Mouse (Mus musculus): Measurements from ENCODE around the gene Cybrd1. TPM values are rescaled to one million over a fixed set of nuclear protein-coding genes. Genes with fewer than 3 reads are reported as not detected.

Cybrd1 gene
- polyA plus RNA-seq, 1 experiment from 2014 or later = 5.5 TPM

- WGBS = 85% methylated on average over 7 of the region's 7 CpGs
These were observed 21.6 kb upstream of the Cybrd1 start for GRCm38 (mm10) chr2:71096170-71096569.

GRCm38 (mm10) chr2:71102621-71103291 is 15.0 kb upstream of the Cybrd1 start:
- Histone ChIP-seq H3K4me1 (ENCODE audit: control insufficient read depth, insufficient read depth, low read depth, low read length) (no peaks in the 10 kb centered on the region), H3K4me3 (ENCODE audit: low read length) (no peak overlapping the region), H3K36me3 (ENCODE audit: control insufficient read depth, insufficient read depth, low read length) (peaks cover 3% of the 10 kb centered on the region), H3K27ac (ENCODE audit: low read depth, low read length) (no peak overlapping the region), H3K27me3 (replicated peaks; ENCODE audit: control insufficient read depth, insufficient read depth, low read length) (no peaks in the 10 kb centered on the region), H3K4me2 (ENCODE audit: low read length) (no peak overlapping the region), H3K9ac (ENCODE audit: low read depth, low read length) (no peak overlapping the region), H3K9me3 (ENCODE audit: control insufficient read depth, low read length) (no peaks in the 10 kb centered on the region)
- WGBS = 81% methylated on average over 10 of the region's 10 CpGs
- no peak for ATAC-seq

More at GRCm38 (mm10) chr2:71096170-71096569, 21.6 kb upstream of the Cybrd1 start:
- Histone ChIP-seq H3K36me3 (ENCODE audit: control insufficient read depth, insufficient read depth, low read length) (peaks cover 9% of the 10 kb centered on the region), H3K27me3 (replicated peaks; ENCODE audit: control insufficient read depth, insufficient read depth, low read length) (no peaks in the 10 kb centered on the region), H3K4me2 (ENCODE audit: low read length) (no peak overlapping the region), H3K4me3 (ENCODE audit: low read length) (no peak overlapping the region), H3K27ac (ENCODE audit: low read depth, low read length) (no peak overlapping the region), H3K9ac (ENCODE audit: low read depth, low read length) (no peak overlapping the region), H3K4me1 (ENCODE audit: control insufficient read depth, insufficient read depth, low read depth, low read length) (no peaks in the 10 kb centered on the region), H3K9me3 (ENCODE audit: control insufficient read depth, low read length) (no peaks in the 10 kb centered on the region)
- ATAC-seq = no peak

- no peaks in the 10 kb centered on the region for H3K9me3 ChIP-seq (ENCODE audit: control insufficient read depth, low read length)
These were observed 14.4 kb upstream of the Cybrd1 start for GRCm38 (mm10) chr2:71103292-71103680.

DNA sequence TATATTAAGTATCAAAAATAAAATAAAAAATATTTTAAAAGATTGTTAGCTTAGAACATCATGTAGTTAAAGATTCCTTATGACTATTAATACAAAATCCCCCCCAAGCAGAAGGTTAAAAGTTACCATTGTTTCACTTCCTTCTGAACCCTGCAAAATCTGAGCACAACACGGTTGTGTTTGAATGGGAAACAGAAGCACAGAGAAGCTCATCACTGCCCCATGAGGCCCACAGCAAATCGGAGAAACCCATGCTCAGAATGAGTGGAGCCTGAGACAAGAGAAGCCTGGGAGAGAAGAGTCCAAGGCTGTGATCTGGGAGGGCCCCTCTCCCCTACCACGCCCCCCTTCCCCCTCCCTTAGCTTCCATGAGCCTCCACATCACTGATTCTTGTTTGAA is 13.0 kb upstream of the Cybrd1 start:
- H3K4me3 ChIP-seq (ENCODE audit: low read length) = no peak overlapping the region
- H3K27me3 ChIP-seq (replicated peaks; ENCODE audit: control insufficient read depth, insufficient read depth, low read length) = no peaks in the 10 kb centered on the region
- no peak overlapping the region for H3K27ac ChIP-seq (ENCODE audit: low read depth, low read length)
- no peaks in the 10 kb centered on the region for H3K4me1 ChIP-seq (ENCODE audit: control insufficient read depth, insufficient read depth, low read depth, low read length)
- no peaks in the 10 kb centered on the region; the same call in 1 of the 2 replicates for H3K36me3 ChIP-seq (ENCODE audit: control insufficient read depth, insufficient read depth, low read length)
- 67% methylated on average over 3 of the region's 3 CpGs for WGBS
- H3K9ac ChIP-seq (ENCODE audit: low read depth, low read length) = no peak overlapping the region
- no peak overlapping the region for H3K4me2 ChIP-seq (ENCODE audit: low read length)
- ATAC-seq = no peak
- no peaks in the 10 kb centered on the region for H3K9me3 ChIP-seq (ENCODE audit: control insufficient read depth, low read length)

More at GRCm38 (mm10) chr2:71103292-71103680, 14.4 kb upstream of the Cybrd1 start:
- Histone ChIP-seq H3K36me3 (ENCODE audit: control insufficient read depth, insufficient read depth, low read length) (peaks cover 3% of the 10 kb centered on the region), H3K4me2 (ENCODE audit: low read length) (no peak overlapping the region), H3K27ac (ENCODE audit: low read depth, low read length) (no peak overlapping the region), H3K27me3 (replicated peaks; ENCODE audit: control insufficient read depth, insufficient read depth, low read length) (no peaks in the 10 kb centered on the region), H3K4me1 (ENCODE audit: control insufficient read depth, insufficient read depth, low read depth, low read length) (no peaks in the 10 kb centered on the region), H3K4me3 (ENCODE audit: low read length) (no peak overlapping the region), H3K9ac (ENCODE audit: low read depth, low read length) (no peak overlapping the region)
- WGBS = 85% methylated on average over 4 of the region's 4 CpGs
- ATAC-seq = no peak

GRCm38 (mm10) chr2:71105469-71106215 is 12.1 kb upstream of the Cybrd1 start:
- no peaks in the 10 kb centered on the region for H3K4me1 ChIP-seq (ENCODE audit: control insufficient read depth, insufficient read depth, low read depth, low read length)
- H3K36me3 ChIP-seq (ENCODE audit: control insufficient read depth, insufficient read depth, low read length) = no peaks in the 10 kb centered on the region
- H3K27ac ChIP-seq (ENCODE audit: low read depth, low read length) = no peak overlapping the region
- H3K9ac ChIP-seq (ENCODE audit: low read depth, low read length) = no peak overlapping the region
- no peaks in the 10 kb centered on the region for H3K27me3 ChIP-seq (replicated peaks; ENCODE audit: control insufficient read depth, insufficient read depth, low read length)
- no peak overlapping the region for H3K4me2 ChIP-seq (ENCODE audit: low read length)
- no peaks in the 10 kb centered on the region for H3K9me3 ChIP-seq (ENCODE audit: control insufficient read depth, low read length)
- ATAC-seq = no peak
- WGBS = 82% methylated on average over 14 of the region's 14 CpGs
- H3K4me3 ChIP-seq (ENCODE audit: low read length) = no peak overlapping the region

GRCm38 (mm10) chr2:71107225-71107624 is 10.5 kb upstream of the Cybrd1 start:
- ATAC-seq = no peak
- H3K9me3 ChIP-seq (ENCODE audit: control insufficient read depth, low read length) = no peaks in the 10 kb centered on the region
- 72% methylated on average over 2 of the region's 2 CpGs for WGBS

GRCm38 (mm10) chr2:71108541-71108940 is 9.2 kb upstream of the Cybrd1 start:
- H3K27ac ChIP-seq (ENCODE audit: low read depth, low read length) = no peak overlapping the region
- WGBS = 82% methylated on average over 3 of the region's 3 CpGs
- no peaks in the 10 kb centered on the region for H3K4me1 ChIP-seq (ENCODE audit: control insufficient read depth, insufficient read depth, low read depth, low read length)
- H3K36me3 ChIP-seq (ENCODE audit: control insufficient read depth, insufficient read depth, low read length) = no peaks in the 10 kb centered on the region
- H3K4me2 ChIP-seq (ENCODE audit: low read length) = no peak overlapping the region
- H3K9me3 ChIP-seq (ENCODE audit: control insufficient read depth, low read length) = no peaks in the 10 kb centered on the region
- no peaks in the 10 kb centered on the region for H3K27me3 ChIP-seq (replicated peaks; ENCODE audit: control insufficient read depth, insufficient read depth, low read length)
- no peak for ATAC-seq
- H3K9ac ChIP-seq (ENCODE audit: low read depth, low read length) = no peak overlapping the region
- no peak overlapping the region for H3K4me3 ChIP-seq (ENCODE audit: low read length)

More at GRCm38 (mm10) chr2:71107225-71107624, 10.5 kb upstream of the Cybrd1 start:
- no peak overlapping the region for H3K4me2 ChIP-seq (ENCODE audit: low read length)
- no peak overlapping the region for H3K9ac ChIP-seq (ENCODE audit: low read depth, low read length)
- H3K27ac ChIP-seq (ENCODE audit: low read depth, low read length) = no peak overlapping the region
- H3K36me3 ChIP-seq (ENCODE audit: control insufficient read depth, insufficient read depth, low read length) = no peaks in the 10 kb centered on the region
- no peaks in the 10 kb centered on the region for H3K27me3 ChIP-seq (replicated peaks; ENCODE audit: control insufficient read depth, insufficient read depth, low read length)
- no peak overlapping the region for H3K4me3 ChIP-seq (ENCODE audit: low read length)
- no peaks in the 10 kb centered on the region for H3K4me1 ChIP-seq (ENCODE audit: control insufficient read depth, insufficient read depth, low read depth, low read length)

DNA sequence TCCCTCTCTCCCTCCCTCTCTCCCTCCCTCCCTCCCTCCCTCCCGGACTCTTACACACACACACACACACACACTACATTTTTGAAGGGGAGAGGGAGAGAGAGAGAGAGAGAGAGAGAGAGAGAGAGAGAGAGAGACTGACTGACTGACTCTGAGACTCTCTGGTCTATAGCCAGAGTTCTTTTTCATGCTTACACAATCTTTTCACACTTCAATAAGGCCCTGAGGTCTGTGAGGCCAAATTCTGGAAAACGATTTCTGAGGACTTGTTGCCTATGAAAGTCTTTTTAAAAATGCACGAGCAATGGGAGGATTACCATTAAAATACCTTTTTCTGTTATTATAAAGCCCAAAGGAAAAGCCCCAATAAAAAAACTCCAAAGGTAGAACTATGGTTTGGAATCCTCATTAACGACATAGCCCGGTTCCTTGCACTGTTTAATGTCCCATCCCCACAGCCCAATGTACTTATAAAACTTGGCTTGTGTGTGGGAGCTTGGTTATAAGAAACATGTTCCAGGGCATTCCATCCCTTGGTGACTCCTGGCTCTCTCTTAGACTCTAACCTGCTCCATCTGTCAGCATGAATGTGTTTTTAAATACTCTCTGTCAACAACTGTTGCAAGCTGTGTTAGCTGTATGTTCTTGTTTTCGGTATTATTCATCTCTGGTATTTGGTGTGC is 4.1 kb upstream of the Cybrd1 start:
- Histone ChIP-seq H3K27ac (ENCODE audit: low read depth, low read length) (no peak overlapping the region), H3K4me3 (ENCODE audit: low read length) (no peak overlapping the region), H3K4me2 (ENCODE audit: low read length) (no peak overlapping the region), H3K9me3 (ENCODE audit: control insufficient read depth, low read length) (no peaks in the 10 kb centered on the region), H3K27me3 (replicated peaks; ENCODE audit: control insufficient read depth, insufficient read depth, low read length) (peaks cover 4% of the 10 kb centered on the region), H3K9ac (ENCODE audit: low read depth, low read length) (no peak overlapping the region), H3K36me3 (ENCODE audit: control insufficient read depth, insufficient read depth, low read length) (no peaks in the 10 kb centered on the region), H3K4me1 (ENCODE audit: control insufficient read depth, insufficient read depth, low read depth, low read length) (peaks cover 8% of the 10 kb centered on the region)
- WGBS = 78% methylated on average over 6 of the region's 6 CpGs
- ATAC-seq = no peak

- H3K4me1 ChIP-seq (ENCODE audit: control insufficient read depth, insufficient read depth, low read depth, low read length) = peaks cover 8% of the 10 kb centered on the region
- WGBS = 96% methylated on average over 4 of the region's 4 CpGs
- no peak overlapping the region for H3K27ac ChIP-seq (ENCODE audit: low read depth, low read length)
- ATAC-seq = no peak
- no peaks in the 10 kb centered on the region for H3K36me3 ChIP-seq (ENCODE audit: control insufficient read depth, insufficient read depth, low read length)
- no peaks in the 10 kb centered on the region for H3K9me3 ChIP-seq (ENCODE audit: control insufficient read depth, low read length)
- no peak overlapping the region for H3K9ac ChIP-seq (ENCODE audit: low read depth, low read length)
- no peak overlapping the region for H3K4me2 ChIP-seq (ENCODE audit: low read length)
- H3K27me3 ChIP-seq (replicated peaks; ENCODE audit: control insufficient read depth, insufficient read depth, low read length) = peaks cover 9% of the 10 kb centered on the region
- no peak overlapping the region for H3K4me3 ChIP-seq (ENCODE audit: low read length)
These were observed 1.6 kb upstream of the Cybrd1 start for GRCm38 (mm10) chr2:71116151-71116550.

Measured in hindbrain, embryonic 16.5 days (tissue).